Mouse (Mus musculus) heart, postnatal 0 days (tissue): ENCODE results near the gene Calcr. TPM values are rescaled to one million over a fixed set of nuclear protein-coding genes. Genes with fewer than 3 reads are reported as not detected.
"Not testable (repeated sequence)": the region's sequence is repeated elsewhere in the genome, so short reads cannot be mapped to it uniquely, and the experiment has no call there.

Experiments used
- ATAC-seq: fragments of 200-750 bp; cut with Nextera tagmentation; 2 replicates; pipeline ENCODE4 v1.8.0; 2017; ENCODE audit warnings: low read depth, moderate number of reproducible peaks, moderate library complexity; ENCODE audit not compliant: insufficient read depth
- DNase-seq: peaks from one replicate; pipeline ENCODE4 v3.0.0-alpha.2; 2016; ENCODE audit warnings: low spot score
- H3K27ac ChIP-seq: fragments of 300-500 bp; sonication (generic); 2 replicates; pipeline ENCODE4 v1.5.1; 2014; ENCODE audit warnings: low read depth, mild to moderate bottlenecking
- H3K27me3 ChIP-seq: fragments of 300-500 bp; sonication (generic); 2 replicates; pipeline ENCODE4 v1.6.1; 2014; ENCODE audit warnings: low read length, mixed read lengths; ENCODE audit not compliant: control insufficient read depth, insufficient read depth
- H3K36me3 ChIP-seq: fragments of 300-500 bp; sonication (generic); replicated peaks from 2 replicates; pipeline ENCODE4 v1.6.1; 2014; ENCODE audit warnings: low read length, mixed read lengths; ENCODE audit not compliant: control insufficient read depth, insufficient read depth
- H3K4me1 ChIP-seq: fragments of 300-500 bp; sonication (generic); 2 replicates; pipeline ENCODE4 v1.6.1; 2014; ENCODE audit warnings: antibody characterized with exemption; ENCODE audit not compliant: control insufficient read depth, insufficient read depth
- H3K4me2 ChIP-seq: fragments of 300-500 bp; sonication (generic); 2 replicates; pipeline ENCODE4 v1.6.1; 2014; ENCODE audit warnings: low read depth, mild to moderate bottlenecking, low read length, moderate library complexity
- H3K4me3 ChIP-seq: fragments of 300-500 bp; sonication (generic); 2 replicates; pipeline ENCODE4 v1.5.1; 2014; ENCODE audit warnings: low read depth, low read length
- H3K9ac ChIP-seq: fragments of 300-500 bp; sonication (generic); replicated peaks from 2 replicates; pipeline ENCODE4 v1.6.1; 2014; ENCODE audit warnings: low read depth, low read length, mixed read lengths
- H3K9me3 ChIP-seq: fragments of 300-500 bp; sonication (generic); replicated peaks from 2 replicates; pipeline ENCODE4 v1.6.1; 2016; ENCODE audit warnings: low read length; ENCODE audit not compliant: control insufficient read depth
- CTCF ChIP-seq: IDR thresholded peaks from 2 replicates; pipeline ENCODE4 v1.5.1; 2016; ENCODE audit warnings: antibody characterized with exemption, control low read depth, low read depth
- EP300 ChIP-seq: IDR thresholded peaks from 2 replicates; pipeline ENCODE4 v1.6.1; 2016; ENCODE audit warnings: antibody characterized with exemption, low read depth
- WGBS: fragments of 180-500 bp; shearing (Covaris S2); extraction: QIAGEN DNeasy Blood & Tissue Kit; methylation state at CpG from one replicate; pipeline ENCODE4 v1.1.7; 2014; 5-methylcytosine and 5-hydroxymethylcytosine counted together
- microRNA counts: library from miRNA; unstranded; fragments of <30 nt; microRNA quantifications from one replicate; lab custom pipeline; 2015
- microRNA-seq: library from miRNA; unstranded; fragments of <30 nt; microRNA quantifications from one replicate; pipeline ENCODE4, GENCODE M21; 2016
- polyA plus RNA-seq: library from polyadenylated mRNA; unstranded; fragments of >200 nt; fragmentation: Nextera tagmentation; extraction: Ambion mirVana; gene quantifications from 2 replicates; pipeline ENCODE4 v1.2.1, GENCODE M21; 2015
- total RNA-seq: library from RNA; depleted of rRNA; stranded (reverse); fragments of >200 nt; gene quantifications from 2 replicates; pipeline ENCODE4 v1.2.3, GENCODE M21; 2014; ENCODE audit warnings: low replicate concordance; rRNA removed

The Calcr gene
- total and polyA plus RNA-seq, 2 experiments from 2014 or later, result 0.05 TPM; not detected in 1

- DNase-seq, result no peak
- H3K4me1 ChIP-seq, result no peaks in the 10 kb centered on the region
- no peak for ATAC-seq
- no peak overlapping the region for H3K9ac ChIP-seq
- no peaks in the 10 kb centered on the region for H3K9me3 ChIP-seq
- no peaks in the 10 kb centered on the region for H3K27me3 ChIP-seq
- TF ChIP-seq CTCF, result no peak
- TF ChIP-seq EP300, result no peak
- no peak overlapping the region for H3K4me2 ChIP-seq
- H3K36me3 ChIP-seq, result no peaks in the 10 kb centered on the region
- H3K27ac ChIP-seq, result no peak overlapping the region
- WGBS, result 63% methylated on average over 2 of the region's 2 CpGs
- no peak overlapping the region for H3K4me3 ChIP-seq
Measured at GRCm38 (mm10) chr6:3677806-3678205, 86.7 kb downstream of the Calcr start.

- not testable (repeated sequence) for ATAC-seq, H3K4me1 ChIP-seq, H3K9me3 ChIP-seq, H3K27ac ChIP-seq, H3K27me3 ChIP-seq, H3K4me2 ChIP-seq, H3K4me3 ChIP-seq, H3K9ac ChIP-seq, H3K36me3 ChIP-seq, DNase-seq
- 74% methylated on average over 4 of the region's 4 CpGs for WGBS
Measured at GRCm38 (mm10) chr6:3671941-3672340, 92.6 kb downstream of the Calcr start.

- Histone ChIP-seq H3K4me3 (no peak overlapping the region), H3K27me3 (no peaks in the 10 kb centered on the region), H3K4me1 (no peaks in the 10 kb centered on the region), H3K9ac (no peak overlapping the region), H3K9me3 (no peaks in the 10 kb centered on the region), H3K27ac (no peak overlapping the region), H3K4me2 (no peak overlapping the region), H3K36me3 (no peaks in the 10 kb centered on the region)
- no peak for DNase-seq
- whole genome bisulfite sequencing, result 57% methylated on average over 10 of the region's 10 CpGs
- no peak for ATAC-seq
- TF ChIP-seq EP300 (no peak), CTCF (no peak)
Measured at GRCm38 (mm10) chr6:3664147-3664716, 100.3 kb downstream of the Calcr start.

DNA sequence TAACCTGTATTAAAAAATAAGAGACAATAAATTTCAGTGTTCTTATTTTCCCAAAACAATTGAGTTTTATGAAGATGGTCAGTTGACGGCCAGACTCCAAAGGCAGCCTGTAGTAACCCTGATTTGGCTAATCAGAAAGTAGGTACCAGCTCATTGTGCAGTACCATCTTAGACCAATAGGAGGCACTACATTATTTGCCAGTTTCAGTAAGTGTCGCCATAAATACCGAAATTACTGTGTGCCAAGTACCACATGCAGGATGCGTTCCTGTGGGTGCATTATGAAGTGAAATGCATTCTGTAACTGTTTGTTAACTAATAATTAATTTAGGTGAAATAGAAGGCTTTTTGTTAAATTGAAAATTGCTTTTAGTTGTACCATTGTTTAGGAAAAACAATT is 106.1 kb downstream of the Calcr start:
- Histone ChIP-seq H3K27ac (no peak overlapping the region), H3K27me3 (no peaks in the 10 kb centered on the region), H3K9ac (no peak overlapping the region), H3K4me2 (no peak overlapping the region), H3K36me3 (no peaks in the 10 kb centered on the region), H3K9me3 (no peaks in the 10 kb centered on the region), H3K4me1 (no peaks in the 10 kb centered on the region), H3K4me3 (no peak overlapping the region)
- no peak for DNase-seq
- 82% methylated on average over 4 of the region's 4 CpGs for WGBS
- TF ChIP-seq EP300 (no peak), CTCF (no peak)
- no peak for ATAC-seq

MicroRNA genes within 50 kb of the gene (microRNA counts, 519-probe panel; counts per million panel counts)
- microRNA mmu-miR-489 (lab: Ali Mortazavi, UCI) (2,436 counts per million, percentile 27 among the panel's probes with 10 or more counts), microRNA mmu-miR-653 (lab: Ali Mortazavi, UCI) (not detected)

Small RNA genes lying within 50 kb of the gene (microRNA-seq; reads per million reads assigned to microRNA genes)
- not detected for gene Mir489
- 0.54 reads per million for gene Mir653

Other genes with a start within 250 kb of the Calcr start
- gene Tfpi2, start 224.2 kb upstream of the Calcr start, total RNA-seq, result 2.6 and 4.0 TPM in 2 replicates
- 4.2 and 4.8 TPM in 2 replicates for gene Tfpi2, start 224.2 kb upstream of the Calcr start, polyA plus RNA-seq
- not detected in 2 replicates for gene Gngt1, start 229.1 kb upstream of the Calcr start, total RNA-seq
- gene Gngt1, start 229.1 kb upstream of the Calcr start, polyA plus RNA-seq, result not detected in 2 replicates
- gene Gng11, start 239.2 kb upstream of the Calcr start, total RNA-seq, result 52.6 and 80.1 TPM in 2 replicates
- 145 and 149 TPM in 2 replicates for gene Gng11, start 239.2 kb upstream of the Calcr start, polyA plus RNA-seq